Mouse (Mus musculus) right cerebral cortex, postnatal 36 days (tissue): Measurements from ENCODE around the gene Gpx3.
A peak's percentile ranks its signal among the peaks of the same experiment; 100 is the strongest.
"Not testable (repeated sequence)": the region's sequence is repeated elsewhere in the genome, so short reads cannot be mapped to it uniquely, and the experiment has no call there.

ENCODE experiments used
- DNase-seq, 2 experiments: peaks; one replicate each; pipeline ENCODE4 v3.0.0; 2022; ENCODE audit warnings: low spot score in 2 of 2, mixed read lengths in 1 of 2

The Gpx3 gene

GRCm38 (mm10) chr11:54939501-54939900 is 37.2 kb downstream of the Gpx3 start:
- no peak for DNase-seq

- no peak for DNase-seq
These were observed 37.8 kb downstream of the Gpx3 start for GRCm38 (mm10) chr11:54940056-54940455.

GRCm38 (mm10) chr11:54944702-54945101 is 42.4 kb downstream of the Gpx3 start:
- DNase-seq: no peak

- DNase-seq: no peak
These were observed 47.5 kb downstream of the Gpx3 start for GRCm38 (mm10) chr11:54949717-54950116.

GRCm38 (mm10) chr11:54950684-54951083 is 48.4 kb downstream of the Gpx3 start:
- no peak for DNase-seq

GRCm38 (mm10) chr11:54952651-54953050 is 50.4 kb downstream of the Gpx3 start:
- DNase-seq: no peak

- peak in 1 of 2 experiments; percentile 47 for DNase-seq
These were observed 51.8 kb downstream of the Gpx3 start for GRCm38 (mm10) chr11:54953993-54954446.

GRCm38 (mm10) chr11:54954716-54955115 is 52.5 kb downstream of the Gpx3 start:
- no peak for DNase-seq

GRCm38 (mm10) chr11:54955400-54955734 is 53.1 kb downstream of the Gpx3 start:
- DNase-seq: not testable (repeated sequence)

- DNase-seq: peak; percentile 96 to 98
These were observed 53.7 kb downstream of the Gpx3 start for GRCm38 (mm10) chr11:54955735-54956480.

- no peak for DNase-seq
These were observed 54.7 kb downstream of the Gpx3 start for GRCm38 (mm10) chr11:54956912-54957311.

GRCm38 (mm10) chr11:54957708-54958107 is 55.5 kb downstream of the Gpx3 start:
- not testable (repeated sequence) for DNase-seq

- DNase-seq: no peak
These were observed 56.4 kb downstream of the Gpx3 start for GRCm38 (mm10) chr11:54958571-54959073.
